In the genomic region with DNA sequence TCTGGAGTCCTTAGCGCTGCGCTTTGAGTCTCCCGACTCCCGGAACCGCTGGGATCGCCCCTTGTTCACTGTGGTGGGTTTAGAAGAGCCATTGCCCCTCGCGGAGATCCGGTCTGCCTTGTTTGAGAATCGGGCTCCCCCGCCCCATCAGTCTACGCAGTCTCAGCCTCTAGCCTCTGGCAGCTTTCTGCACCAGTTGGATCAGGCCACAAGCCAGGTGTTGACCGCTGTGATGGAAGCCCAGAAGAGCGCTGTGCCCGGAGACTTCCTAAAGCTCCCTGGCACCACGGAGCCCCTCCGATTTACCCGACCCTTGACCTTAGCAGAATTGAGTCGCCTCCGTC, we compare ENCODE assay signal across 9 mouse cellular contexts. TPM values are rescaled to one million over a fixed set of nuclear protein-coding genes. Genes with fewer than 3 reads are reported as not detected.
DNase-seq lines count a peak whose midpoint lies in the region; ATAC-seq and TF ChIP-seq lines count a peak whose summit lies in the region.
"Had no signal": no experiment of that assay in that cellular context is flagged by ENCODE, and none has a peak within 500 bp of the region (broad histone marks: within the 10 kb centered on the region; RNA-seq: fewer than 3 reads in every experiment).

A gene (minus strand): TSS at position 115 of the 344 bp plus-strand sequence.

- no peaks in the 10 kb centered on the region for H3K27me3 ChIP-seq in heart, embryonic 14.5 days (ENCODE audit: control insufficient read depth, insufficient read depth, low read length)
- H3K27me3 ChIP-seq in C2C12 (ENCODE audit: control insufficient read depth, insufficient read depth, insufficient read length): no peaks in the 10 kb centered on the region
- no peaks in the 10 kb centered on the region for H3K27me3 ChIP-seq in liver, adult 2 months (ENCODE audit: control insufficient read depth, insufficient read depth, low read length)
- H3K27me3 ChIP-seq in neural tube, embryonic 12.5 days (replicated peaks): no peaks in the 10 kb centered on the region

- intact Hi-C loops in heart, postnatal 10 days (cut with DNase I): no loop called here
- intact Hi-C loops in gastrocnemius, adult 2 months (cut with DNase I): no loop called here

- peak within 1 kb of the TSS; percentile 89 for H3K9ac ChIP-seq in heart, embryonic 14.5 days (ENCODE audit: low read length)
- H3K9ac ChIP-seq in liver, adult 2 months (ENCODE audit: low read depth, low read length): peak within 1 kb of the TSS; percentile 77
- peak within 1 kb of the TSS; percentile 86 for H3K9ac ChIP-seq in neural tube, embryonic 12.5 days

- H3K9me3 ChIP-seq in heart, embryonic 14.5 days (ENCODE audit: control insufficient read depth, low read length): no peaks in the 10 kb centered on the region
- H3K9me3 ChIP-seq in neural tube, embryonic 12.5 days: no peaks in the 10 kb centered on the region

- peaks cover 2 to 18% of the 10 kb centered on the region in 2 experiments; a peak in 3 of 4 replicates for H3K4me1 ChIP-seq in heart, embryonic 14.5 days (ENCODE audit: control insufficient read depth in 2 of 2, insufficient read depth in 2 of 2, low read length in 2 of 2)
- H3K4me1 ChIP-seq in bone marrow macrophage, adult 2 months (ENCODE audit: control insufficient read depth, insufficient read depth, low read length): peaks cover 5% of the 10 kb centered on the region
- H3K4me1 ChIP-seq in liver, adult 2 months (ENCODE audit: control insufficient read depth, insufficient read depth, low read length): peaks cover 7% of the 10 kb centered on the region
- peaks cover 13% of the 10 kb centered on the region for H3K4me1 ChIP-seq in neural tube, embryonic 12.5 days

- H3K36me3 ChIP-seq in heart, embryonic 14.5 days (ENCODE audit: control insufficient read depth, insufficient read depth, low read length): peaks cover 27% of the 10 kb centered on the region
- H3K36me3 ChIP-seq in C2C12 (ENCODE audit: control insufficient read depth, insufficient read depth): peaks cover 19% of the 10 kb centered on the region
- H3K36me3 ChIP-seq in liver, adult 2 months (ENCODE audit: control insufficient read depth, insufficient read depth, low read length): peaks cover 2% of the 10 kb centered on the region; the same call in 1 of the 2 replicates
- peaks cover 8% of the 10 kb centered on the region; the same call in 1 of the 2 replicates for H3K36me3 ChIP-seq in neural tube, embryonic 12.5 days

- ATAC-seq in heart, embryonic 14.5 days (ENCODE audit: insufficient number of reproducible peaks, insufficient read depth, low FRiP score, low read depth): no peak
- peak; percentile 30 for ATAC-seq in neural tube, embryonic 12.5 days (ENCODE audit: low FRiP score, low read depth)

- peak within 1 kb of the TSS; percentile 80 to 93 for H3K4me3 ChIP-seq in heart, embryonic 14.5 days (ENCODE audit: control insufficient read depth in 1 of 2, insufficient read depth in 1 of 2, low read depth in 1 of 2, low read length in 2 of 2)
- peak within 1 kb of the TSS; percentile 87 for H3K4me3 ChIP-seq in C2C12 (ENCODE audit: insufficient read depth, poor library complexity, severe bottlenecking)
- H3K4me3 ChIP-seq in bone marrow macrophage, adult 2 months (ENCODE audit: insufficient read depth, low read length): peak within 1 kb of the TSS; percentile 87
- peak within 1 kb of the TSS; percentile 98 for H3K4me3 ChIP-seq in gastrocnemius, adult 2 months
- peak within 1 kb of the TSS; percentile 66 for H3K4me3 ChIP-seq in liver, adult 2 months (ENCODE audit: insufficient read depth, low read depth, low read length)
- H3K4me3 ChIP-seq in neural tube, embryonic 12.5 days: peak within 1 kb of the TSS; percentile 90

- H3K79me2 ChIP-seq in C2C12 (ENCODE audit: control insufficient read depth, insufficient read depth): peaks cover 40% of the 10 kb centered on the region
- H3K79me2 ChIP-seq in liver, adult 2 months (ENCODE audit: control insufficient read depth, insufficient read depth, low read length): peaks cover 4% of the 10 kb centered on the region; the same call in 1 of the 2 replicates

- 12% methylated on average over 20 of the region's 20 CpGs for WGBS in heart, embryonic 14.5 days
- WGBS in liver, adult 2 months: 1% methylated on average over 20 of the region's 20 CpGs
- WGBS in neural tube, embryonic 12.5 days: 13% methylated on average over 20 of the region's 20 CpGs

- no peak for TF ChIP-seq CTCF in C2C12 (IDR thresholded peaks at IDR 0.05; ENCODE audit: control insufficient read depth, insufficient read depth, insufficient read length)
- TF ChIP-seq CTCF in bone marrow macrophage, adult 2 months (IDR thresholded peaks at IDR 0.05; ENCODE audit: low read depth, low read length): no peak
- no peak for TF ChIP-seq CTCF in gastrocnemius, adult 2 months (IDR thresholded peaks at IDR 0.05)
- no peak for TF ChIP-seq CTCF in liver, adult 2 months (IDR thresholded peaks at IDR 0.05; ENCODE audit: low read depth, low read length)

- H3K79me3 ChIP-seq in C2C12 (ENCODE audit: low read depth): peaks cover 22% of the 10 kb centered on the region

- no peak for TF ChIP-seq POLR2A in bone marrow macrophage, adult 2 months (IDR thresholded peaks at IDR 0.05; ENCODE audit: borderline replicate concordance, low read depth, low read length)
- TF ChIP-seq POLR2A in liver, adult 2 months (IDR thresholded peaks at IDR 0.05; ENCODE audit: extremely low read depth, insufficient read depth, low read length): no peak

- H3K4me2 ChIP-seq in heart, embryonic 14.5 days (ENCODE audit: low read length): peak within 1 kb of the TSS; percentile 85
- H3K4me2 ChIP-seq in neural tube, embryonic 12.5 days (replicated peaks): peak within 1 kb of the TSS; percentile 98

- no peak for DNase-seq in heart, postnatal 10 days
- peak; percentile 68 for DNase-seq in gastrocnemius, adult 2 months
- peak; percentile 49 for DNase-seq in liver, adult 2 months (ENCODE audit: extremely low read depth, low read depth, low spot score)
- no peak for DNase-seq in c-Kit-positive CD71-positive TER-119-positive erythroid progenitor cells, embryonic 14.5 days (ENCODE audit: low spot score)

- peak within 1 kb of the TSS; percentile 73 to 94 for H3K27ac ChIP-seq in heart, embryonic 14.5 days (replicated peaks in 1 of 2; ENCODE audit: control insufficient read depth in 1 of 2, insufficient read depth in 1 of 2, low read depth in 2 of 2, low read length in 2 of 2)
- peak within 1 kb of the TSS; percentile 69 for H3K27ac ChIP-seq in bone marrow macrophage, adult 2 months (ENCODE audit: insufficient read depth, low read depth, low read length)
- peak within 1 kb of the TSS; percentile 89 for H3K27ac ChIP-seq in gastrocnemius, adult 2 months
- H3K27ac ChIP-seq in liver, adult 2 months (replicated peaks; ENCODE audit: insufficient read depth, low read depth, low read length): peak within 1 kb of the TSS; percentile 65
- H3K27ac ChIP-seq in neural tube, embryonic 12.5 days: peak within 1 kb of the TSS; percentile 57; the same call in 1 of the 2 replicates

- peak within 1 kb of the TSS; percentile 89 for H3ac ChIP-seq in C2C12 (ENCODE audit: control insufficient read depth, insufficient read length, low read depth)

TF ChIP-seq in C2C12, 6 proteins besides CTCF, POLR2A, EP300 and RAD21:
- TF ChIP-seq MYOG (IDR thresholded peaks at IDR 0.05; ENCODE audit: control insufficient read depth, extremely low read depth, insufficient read length) (no peak), MAX (IDR thresholded peaks at IDR 0.05) (no peak), USF1 (IDR thresholded peaks at IDR 0.05; ENCODE audit: low read depth) (no peak), MYOD1 (IDR thresholded peaks at IDR 0.05; ENCODE audit: control insufficient read depth, insufficient read length, low read depth) (no peak), CEBPB (IDR thresholded peaks at IDR 0.05; ENCODE audit: low read depth) (no peak)

RNA-seq across cellular contexts. Expression of the gene that starts here (rescaled TPM):
- 0.73 and 1.4 TPM in 2 replicates for polyA plus RNA-seq in heart, embryonic 14.5 days (2014; fragmentation: Nextera tagmentation; extraction: Ambion mirVana)
- not detected for total RNA-seq in heart, postnatal 10 days (2021)
- 0.22 TPM for polyA plus RNA-seq in C2C12 (2012; fragmentation: generic; extraction: Trizol)
- polyA plus RNA-seq in bone marrow macrophage, adult 2 months (2012; ENCODE audit: insufficient read depth, insufficient read length, missing spikeins): not detected in 2 replicates
- total RNA-seq in gastrocnemius, adult 2 months (2021): under 1 TPM in 1 of 2 experiments, not detected in 1; 0.20 TPM
- total RNA-seq in liver, adult 2 months (2014; rRNA removed): 0.07 and 0.09 TPM in 2 replicates
- 0.09 and 0.37 TPM in 2 replicates for polyA plus RNA-seq in liver, adult 2 months (2012; rRNA removed)
- 2.0 and 2.2 TPM in 2 replicates for polyA plus RNA-seq in neural tube, embryonic 12.5 days (2016; fragmentation: Nextera tagmentation; extraction: Ambion mirVana)
- total RNA-seq: left cerebral cortex, adult 18-20 months had no signal

Comparison
In these comparisons a context has a peak if more than half of its experiments do, and no peak if none do; other contexts are left out.
1. Peak in DNase-seq, H3K4me3 ChIP-seq and H3K27ac ChIP-seq in gastrocnemius, adult 2 months; RNA of the gene not detected or under 1 TPM.
2. Peak in DNase-seq, H3K4me3 ChIP-seq, H3K27ac ChIP-seq and H3K9ac ChIP-seq in liver, adult 2 months; RNA of the gene not detected or under 1 TPM.